Mouse (Mus musculus) cerebral cortex, adult 2 months (tissue): ENCODE measurements around the gene Ypel3.

Experiments used
- WGBS: fragments of 180-500 bp; shearing (Covaris S2); methylation state at CpG from one replicate; pipeline ENCODE4 v1.1.7; 2018; 5-methylcytosine and 5-hydroxymethylcytosine counted together

The Ypel3 gene

GRCm38 (mm10) chr7:126816494-126816893, 39.7 kb downstream of the Ypel3 start:
- 83% methylated on average over 8 of the region's 8 CpGs for WGBS

GRCm38 (mm10) chr7:126817595-126817994, 40.8 kb downstream of the Ypel3 start:
- WGBS, result 87% methylated on average over 7 of the region's 7 CpGs

GRCm38 (mm10) chr7:126818818-126819217, 42.1 kb downstream of the Ypel3 start:
- 35% methylated on average over 1 of the region's 1 CpGs for WGBS

- 23% methylated on average over 7 of the region's 7 CpGs for WGBS
These were observed 45.2 kb downstream of the Ypel3 start for GRCm38 (mm10) chr7:126821835-126822511.

GRCm38 (mm10) chr7:126822741-126823140, 46.0 kb downstream of the Ypel3 start:
- WGBS, result 26% methylated on average over 9 of the region's 9 CpGs

GRCm38 (mm10) chr7:126823202-126823711, 46.5 kb downstream of the Ypel3 start:
- WGBS, result 1% methylated on average over 11 of the region's 19 CpGs

- 21% methylated on average over 10 of the region's 10 CpGs for WGBS
These were observed 47.2 kb downstream of the Ypel3 start for GRCm38 (mm10) chr7:126823940-126824339.

GRCm38 (mm10) chr7:126825403-126825802, 48.6 kb downstream of the Ypel3 start:
- 37% methylated on average over 8 of the region's 8 CpGs for WGBS

GRCm38 (mm10) chr7:126825952-126826351, 49.2 kb downstream of the Ypel3 start:
- 76% methylated on average over 5 of the region's 5 CpGs for WGBS
